Comparison of ENCODE assay signal across 20 mouse cellular contexts in genomic region chr14:77646196-77646595, GRCm38 (mm10).
A peak's percentile ranks its signal among the peaks of the same experiment; 100 is the strongest.
DNase-seq lines count a peak whose midpoint lies in the region; ATAC-seq and TF ChIP-seq lines count a peak whose summit lies in the region.
"Had no signal": no experiment of that assay in that cellular context is flagged by ENCODE, and none has a peak within 500 bp of the region (broad histone marks: within the 10 kb centered on the region; RNA-seq: fewer than 3 reads in every experiment).

No protein-coding gene starts in this region.

- H3K9me3 ChIP-seq in liver, embryonic 14.5 days (ENCODE audit: control insufficient read depth, low read length): no peaks in the 10 kb centered on the region
- no peaks in the 10 kb centered on the region for H3K9me3 ChIP-seq in liver, embryonic 12.5 days (replicated peaks)
- no peaks in the 10 kb centered on the region for H3K9me3 ChIP-seq in liver, postnatal 0 days (ENCODE audit: low read length)
- H3K9me3 ChIP-seq in liver, embryonic 11.5 days (ENCODE audit: control insufficient read depth, low read length): no peaks in the 10 kb centered on the region
- no peaks in the 10 kb centered on the region for H3K9me3 ChIP-seq in kidney, embryonic 14.5 days (ENCODE audit: control insufficient read depth, low read length)
- H3K9me3 ChIP-seq: embryonic facial prominence, embryonic 10.5 days; embryonic facial prominence, embryonic 12.5 days; forebrain, embryonic 13.5 days; forebrain, embryonic 15.5 days had no signal

- no peaks in the 10 kb centered on the region for H3K27me3 ChIP-seq in liver, embryonic 14.5 days (ENCODE audit: control insufficient read depth, insufficient read depth, low read length)
- H3K27me3 ChIP-seq in liver, embryonic 12.5 days (replicated peaks): no peaks in the 10 kb centered on the region
- H3K27me3 ChIP-seq in liver, postnatal 0 days (ENCODE audit: insufficient read depth, low read length): no peaks in the 10 kb centered on the region
- no peaks in the 10 kb centered on the region for H3K27me3 ChIP-seq in liver, embryonic 11.5 days (replicated peaks; ENCODE audit: control insufficient read depth, insufficient read depth, low read length)
- H3K27me3 ChIP-seq in kidney, embryonic 14.5 days (ENCODE audit: control insufficient read depth, insufficient read depth, low read length): no peaks in the 10 kb centered on the region
- H3K27me3 ChIP-seq: embryonic facial prominence, embryonic 12.5 days; forebrain, embryonic 13.5 days; forebrain, embryonic 15.5 days had no signal

- no peak overlapping the region for H3K4me3 ChIP-seq in liver, embryonic 14.5 days (ENCODE audit: insufficient read depth in 1 of 2, low read depth in 2 of 2, low read length in 2 of 2)
- no peak overlapping the region for H3K4me3 ChIP-seq in liver, embryonic 12.5 days
- no peak overlapping the region for H3K4me3 ChIP-seq in liver, postnatal 0 days (ENCODE audit: low read depth, low read length)
- H3K4me3 ChIP-seq in liver, embryonic 11.5 days (ENCODE audit: low read depth, low read length): no peak overlapping the region
- no peak overlapping the region for H3K4me3 ChIP-seq in kidney, embryonic 14.5 days (ENCODE audit: low read length)
- H3K4me3 ChIP-seq: embryonic facial prominence, embryonic 10.5 days; embryonic facial prominence, embryonic 12.5 days; forebrain, embryonic 13.5 days; forebrain, embryonic 15.5 days had no signal

- H3K9ac ChIP-seq in liver, embryonic 14.5 days (replicated peaks): no peak overlapping the region
- H3K9ac ChIP-seq in liver, embryonic 12.5 days: no peak overlapping the region
- H3K9ac ChIP-seq in liver, postnatal 0 days (replicated peaks): no peak overlapping the region
- H3K9ac ChIP-seq in liver, embryonic 11.5 days (ENCODE audit: low read depth, low read length): no peak overlapping the region
- H3K9ac ChIP-seq in kidney, embryonic 14.5 days (ENCODE audit: low read depth, low read length): no peak overlapping the region
- H3K9ac ChIP-seq: embryonic facial prominence, embryonic 12.5 days; forebrain, embryonic 13.5 days; forebrain, embryonic 15.5 days had no signal

- 49% methylated on average over 2 of the region's 2 CpGs for WGBS in liver, embryonic 14.5 days (ENCODE audit: insufficient replicate concordance)
- WGBS in liver, embryonic 12.5 days (ENCODE audit: insufficient replicate concordance): 49% methylated on average over 2 of the region's 2 CpGs
- 64% methylated on average over 2 of the region's 2 CpGs for WGBS in liver, postnatal 0 days (ENCODE audit: insufficient replicate concordance)
- 74% methylated on average over 2 of the region's 2 CpGs for WGBS in liver, embryonic 11.5 days
- 94% methylated on average over 2 of the region's 2 CpGs for WGBS in kidney, embryonic 14.5 days

- H3K27ac ChIP-seq in liver, embryonic 14.5 days: no peak overlapping the region
- no peak overlapping the region for H3K27ac ChIP-seq in liver, embryonic 12.5 days
- H3K27ac ChIP-seq in liver, postnatal 0 days (ENCODE audit: low read depth): no peak overlapping the region
- no peak overlapping the region for H3K27ac ChIP-seq in liver, embryonic 11.5 days (ENCODE audit: low read depth, low read length)
- no peak overlapping the region for H3K27ac ChIP-seq in kidney, embryonic 14.5 days (ENCODE audit: low read depth, low read length)
- H3K27ac ChIP-seq: embryonic facial prominence, embryonic 10.5 days; embryonic facial prominence, embryonic 12.5 days; forebrain, embryonic 13.5 days; forebrain, embryonic 15.5 days had no signal

- no peak for DNase-seq in liver, embryonic 14.5 days (ENCODE audit: low read depth in 3 of 3, low spot score in 3 of 3)
- DNase-seq in liver, postnatal 0 days: no peak
- DNase-seq in liver, embryonic 11.5 days (ENCODE audit: low spot score): no peak
- DNase-seq in spleen, adult 12 weeks (ENCODE audit: low spot score): no peak
- DNase-seq: adrenal gland, adult 2 months; adrenal gland, postnatal 10 days; adrenal gland, postnatal 25 days; cerebellum, adult 11 months; cerebellum, adult 18-20 months; cerebellum, adult 8-10 months; cerebellum, adult 9-11 months; cerebellum, postnatal 14 days; cerebellum, postnatal 36 days had no signal

- TF ChIP-seq CTCF in liver, embryonic 14.5 days (IDR thresholded peaks at IDR 0.05; ENCODE audit: low read depth): no peak
- TF ChIP-seq CTCF in liver, postnatal 0 days (IDR thresholded peaks at IDR 0.05; ENCODE audit: low read depth): no peak

- no peak overlapping the region for H3K4me2 ChIP-seq in liver, embryonic 14.5 days (ENCODE audit: low read depth)
- H3K4me2 ChIP-seq in liver, embryonic 12.5 days: no peak overlapping the region
- H3K4me2 ChIP-seq in liver, postnatal 0 days (ENCODE audit: low read depth, low read length): no peak overlapping the region
- no peak overlapping the region for H3K4me2 ChIP-seq in liver, embryonic 11.5 days
- no peak overlapping the region for H3K4me2 ChIP-seq in kidney, embryonic 14.5 days (replicated peaks; ENCODE audit: low read depth, low read length)
- H3K4me2 ChIP-seq: embryonic facial prominence, embryonic 12.5 days; forebrain, embryonic 13.5 days; forebrain, embryonic 15.5 days had no signal

- H3K36me3 ChIP-seq in liver, embryonic 14.5 days (replicated peaks; ENCODE audit: control insufficient read depth, insufficient read depth, low read depth): no peaks in the 10 kb centered on the region
- no peaks in the 10 kb centered on the region for H3K36me3 ChIP-seq in liver, embryonic 12.5 days
- no peaks in the 10 kb centered on the region for H3K36me3 ChIP-seq in liver, postnatal 0 days (replicated peaks; ENCODE audit: insufficient read depth, low read length)
- no peaks in the 10 kb centered on the region for H3K36me3 ChIP-seq in liver, embryonic 11.5 days (ENCODE audit: control insufficient read depth, insufficient read depth, low read length)
- no peaks in the 10 kb centered on the region for H3K36me3 ChIP-seq in kidney, embryonic 14.5 days (ENCODE audit: control insufficient read depth, insufficient read depth, low read length)
- H3K36me3 ChIP-seq: embryonic facial prominence, embryonic 10.5 days; embryonic facial prominence, embryonic 12.5 days; forebrain, embryonic 15.5 days had no signal

- H3K4me1 ChIP-seq in liver, embryonic 14.5 days (replicated peaks; ENCODE audit: control insufficient read depth in 2 of 2, insufficient read depth in 2 of 2, low read length in 1 of 2): no peaks in the 10 kb centered on the region
- no peaks in the 10 kb centered on the region for H3K4me1 ChIP-seq in liver, embryonic 12.5 days
- no peaks in the 10 kb centered on the region for H3K4me1 ChIP-seq in liver, postnatal 0 days (ENCODE audit: insufficient read depth)
- no peaks in the 10 kb centered on the region for H3K4me1 ChIP-seq in liver, embryonic 11.5 days (replicated peaks; ENCODE audit: control insufficient read depth, insufficient read depth, low read length)
- no peaks in the 10 kb centered on the region for H3K4me1 ChIP-seq in kidney, embryonic 14.5 days (ENCODE audit: control insufficient read depth, insufficient read depth, low read length)

- TF ChIP-seq EP300 in liver, embryonic 14.5 days (IDR thresholded peaks at IDR 0.05; ENCODE audit: low read depth): peak; percentile 35
- TF ChIP-seq EP300 in liver, postnatal 0 days (IDR thresholded peaks at IDR 0.05; ENCODE audit: low read depth): peak; percentile 86

- ATAC-seq in liver, embryonic 14.5 days (ENCODE audit: insufficient read depth): no peak
- no peak for ATAC-seq in liver, embryonic 12.5 days
- ATAC-seq in liver, postnatal 0 days: peak; percentile 45; the same call in 1 of the 2 replicates
- ATAC-seq in liver, embryonic 11.5 days (replicated peaks; ENCODE audit: low FRiP score): no peak
- ATAC-seq in megakaryocyte progenitor cell, adult 5-6 weeks (replicated peaks; ENCODE audit: poor library complexity): peak; percentile 74
- ATAC-seq in kidney, embryonic 14.5 days (ENCODE audit: low FRiP score, low TSS enrichment): no peak
- ATAC-seq: forebrain, embryonic 13.5 days; forebrain, embryonic 15.5 days had no signal

Comparison
In these comparisons a context has a peak if more than half of its experiments do, and no peak if none do; other contexts are left out.
1. ATAC-seq: peak in liver, postnatal 0 days (single experiment) and megakaryocyte progenitor cell, adult 5-6 weeks (single experiment); none in liver, embryonic 14.5 days (single experiment), liver, embryonic 12.5 days (single experiment), liver, embryonic 11.5 days (single experiment) and kidney, embryonic 14.5 days (single experiment).